Mouse (Mus musculus) CH12.LX (cell line): Measurements from ENCODE around the gene Olfr479.

Source experiments
- CTCF ChIP-seq, 2 experiments: IDR thresholded peaks in 1 of 2; conservative IDR thresholded peaks in 1 of 2; 2 replicates each; pipeline ENCODE4 v1.5.1; 2011 to 2012; ENCODE audit warnings: low read depth in 2 of 2, low read length in 2 of 2, improper control_type of control experiment in 1 of 2, inconsistent platforms in 1 of 2, mild to moderate bottlenecking in 1 of 2, moderate library complexity in 1 of 2
- JUN ChIP-seq: IDR thresholded peaks from 2 replicates; pipeline ENCODE4 v1.6.1; 2011; ENCODE audit warnings: low read depth, mild to moderate bottlenecking, low read length, improper control_type of control experiment, moderate library complexity; ENCODE audit not compliant: insufficient read depth
- MYC ChIP-seq: IDR thresholded peaks from 2 replicates; pipeline ENCODE4 v1.6.1; 2011; ENCODE audit warnings: low read depth, mild to moderate bottlenecking, improper control_type of control experiment, low read length
- POLR2A ChIP-seq: IDR thresholded peaks from 2 replicates; pipeline ENCODE4 v1.6.1; 2011; ENCODE audit warnings: low read depth, mild to moderate bottlenecking, improper control_type of control experiment, low read length
- RAD21 ChIP-seq: IDR thresholded peaks from 2 replicates; pipeline ENCODE4 v1.6.1; 2011; ENCODE audit warnings: low read depth, mild to moderate bottlenecking, low read length, improper control_type of control experiment, moderate library complexity
- TCF12 ChIP-seq: IDR thresholded peaks from 2 replicates; pipeline ENCODE4 v1.6.1; 2014; ENCODE audit warnings: low read depth, mild to moderate bottlenecking, inconsistent platforms, low read length, improper control_type of control experiment
- ZNF384 ChIP-seq: IDR thresholded peaks from 2 replicates; pipeline ENCODE4 v1.6.1; 2012; ENCODE audit warnings: low read depth, low read length, improper control_type of control experiment, inconsistent platforms

DNA sequence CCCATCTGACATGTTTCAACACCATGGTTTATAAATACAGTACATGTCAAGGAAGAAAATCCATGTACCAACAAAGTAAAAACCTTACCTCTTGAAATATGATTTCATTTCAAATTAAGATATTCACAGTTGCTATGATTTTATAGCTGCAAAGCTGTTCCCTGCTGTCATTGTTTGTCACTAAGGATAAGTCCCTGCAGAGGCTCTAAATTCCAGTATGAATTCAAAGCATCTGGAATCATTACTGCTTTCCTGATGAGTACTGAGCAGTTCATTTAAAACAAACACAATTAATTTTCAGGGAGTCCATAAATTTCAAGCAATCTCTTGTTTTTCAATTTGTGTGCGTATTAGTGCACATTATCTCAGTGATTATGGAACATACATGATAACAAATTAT, 47.0 kb downstream of the Olfr479 start, which contains the start of gene Olfr482:
- TF ChIP-seq POLR2A = no peak
- TF ChIP-seq CTCF (conservative IDR thresholded peaks at IDR 0.05 in 1 of 2, IDR thresholded peaks at IDR 0.05 in 1 of 2; ENCODE audit: low read depth in 2 of 2, low read length in 2 of 2) = no peak
- no peak for TF ChIP-seq ZNF384
- no peak for TF ChIP-seq JUN
- TF ChIP-seq MYC = no peak
- TF ChIP-seq RAD21 = no peak
- TF ChIP-seq TCF12 = no peak
